ENCODE assay signal across 14 mouse cellular contexts in genomic region chr7:137909456-137909855, GRCm38 (mm10).
DNase-seq lines count a peak whose midpoint lies in the region; ATAC-seq and TF ChIP-seq lines count a peak whose summit lies in the region.
"Had no signal": no experiment of that assay in that cellular context is flagged by ENCODE, and none has a peak within 500 bp of the region (broad histone marks: within the 10 kb centered on the region; RNA-seq: fewer than 3 reads in every experiment).

No protein-coding gene starts in this region.

- no peak for DNase-seq in stomach, postnatal 0 days (ENCODE audit: low spot score)
- DNase-seq in kidney, adult 8-10 months, result peak; percentile 31 to 57
- DNase-seq in kidney, postnatal 14 days, result peak; percentile 59
- no peak for DNase-seq in lung, postnatal 10 days
- DNase-seq in adrenal gland, postnatal 10 days, result no peak
- DNase-seq in right cerebral cortex, postnatal 25 days, result no peak
- DNase-seq: adrenal gland, adult 2 months; cerebellum, adult 9-10 months; gastrocnemius, postnatal 25 days; lung, adult 2 months; lung, postnatal 4 days had no signal

- ATAC-seq in stomach, embryonic 14.5 days (ENCODE audit: insufficient number of reproducible peaks, insufficient read depth, low FRiP score, low read depth), result peak; percentile 86
- ATAC-seq in stomach, postnatal 0 days (ENCODE audit: low FRiP score, low TSS enrichment), result no peak
- ATAC-seq: forebrain, embryonic 15.5 days had no signal

- WGBS in stomach, embryonic 14.5 days, result 36% methylated on average over 3 of the region's 3 CpGs
- WGBS in stomach, postnatal 0 days, result 40% methylated on average over 3 of the region's 3 CpGs

- no peak overlapping the region for H3K9ac ChIP-seq in stomach, embryonic 14.5 days (replicated peaks; ENCODE audit: low read depth, low read length)
- H3K9ac ChIP-seq in stomach, postnatal 0 days (ENCODE audit: low read length), result no peak overlapping the region
- H3K9ac ChIP-seq: forebrain, embryonic 15.5 days had no signal

- no peaks in the 10 kb centered on the region for H3K4me1 ChIP-seq in stomach, embryonic 14.5 days (ENCODE audit: control insufficient read depth, insufficient read depth, low read length)
- no peaks in the 10 kb centered on the region for H3K4me1 ChIP-seq in stomach, postnatal 0 days (replicated peaks; ENCODE audit: control insufficient read depth, insufficient read depth)

- no peak overlapping the region for H3K27ac ChIP-seq in stomach, embryonic 14.5 days (ENCODE audit: low read length)
- H3K27ac ChIP-seq in stomach, postnatal 0 days (replicated peaks), result no peak overlapping the region
- H3K27ac ChIP-seq: forebrain, embryonic 15.5 days had no signal

- TF ChIP-seq EP300 in stomach, postnatal 0 days (optimal IDR thresholded peaks at IDR 0.05), result no peak

- TF ChIP-seq CTCF in stomach, postnatal 0 days (IDR thresholded peaks at IDR 0.05; ENCODE audit: low read depth), result no peak

- no peaks in the 10 kb centered on the region for H3K9me3 ChIP-seq in stomach, embryonic 14.5 days (ENCODE audit: control insufficient read depth, low read depth, low read length)
- no peaks in the 10 kb centered on the region for H3K9me3 ChIP-seq in stomach, postnatal 0 days (ENCODE audit: control insufficient read depth, low read length)
- H3K9me3 ChIP-seq: forebrain, embryonic 15.5 days had no signal

- H3K27me3 ChIP-seq in stomach, embryonic 14.5 days (ENCODE audit: control insufficient read depth, insufficient read depth, low read length), result no peaks in the 10 kb centered on the region
- no peaks in the 10 kb centered on the region for H3K27me3 ChIP-seq in stomach, postnatal 0 days (ENCODE audit: control insufficient read depth, insufficient read depth, low read length)
- H3K27me3 ChIP-seq: forebrain, embryonic 15.5 days had no signal

- no peak overlapping the region for H3K4me3 ChIP-seq in stomach, embryonic 14.5 days (ENCODE audit: low read depth, low read length)
- no peak overlapping the region for H3K4me3 ChIP-seq in stomach, postnatal 0 days (ENCODE audit: low read depth, low read length)
- H3K4me3 ChIP-seq: forebrain, embryonic 15.5 days had no signal

- no peaks in the 10 kb centered on the region for H3K36me3 ChIP-seq in stomach, embryonic 14.5 days (ENCODE audit: control insufficient read depth, insufficient read depth, low read length)
- no peaks in the 10 kb centered on the region for H3K36me3 ChIP-seq in stomach, postnatal 0 days (ENCODE audit: control insufficient read depth, insufficient read depth, low read length)
- H3K36me3 ChIP-seq: forebrain, embryonic 15.5 days had no signal

- no peak overlapping the region for H3K4me2 ChIP-seq in stomach, embryonic 14.5 days (replicated peaks; ENCODE audit: low read depth, low read length)
- H3K4me2 ChIP-seq in stomach, postnatal 0 days (replicated peaks; ENCODE audit: low read depth), result no peak overlapping the region
- H3K4me2 ChIP-seq: forebrain, embryonic 15.5 days; liver, embryonic 11.5 days had no signal

Comparison
In these comparisons a context has a peak if more than half of its experiments do, and no peak if none do; other contexts are left out.
1. DNase-seq: peak in kidney, adult 8-10 months (2 of 2) and kidney, postnatal 14 days (single experiment); none in stomach, postnatal 0 days (single experiment), lung, postnatal 10 days (single experiment), adrenal gland, postnatal 10 days (single experiment) and right cerebral cortex, postnatal 25 days (single experiment).